ENCODE assay signal across 8 mouse cellular contexts in the genomic region with DNA sequence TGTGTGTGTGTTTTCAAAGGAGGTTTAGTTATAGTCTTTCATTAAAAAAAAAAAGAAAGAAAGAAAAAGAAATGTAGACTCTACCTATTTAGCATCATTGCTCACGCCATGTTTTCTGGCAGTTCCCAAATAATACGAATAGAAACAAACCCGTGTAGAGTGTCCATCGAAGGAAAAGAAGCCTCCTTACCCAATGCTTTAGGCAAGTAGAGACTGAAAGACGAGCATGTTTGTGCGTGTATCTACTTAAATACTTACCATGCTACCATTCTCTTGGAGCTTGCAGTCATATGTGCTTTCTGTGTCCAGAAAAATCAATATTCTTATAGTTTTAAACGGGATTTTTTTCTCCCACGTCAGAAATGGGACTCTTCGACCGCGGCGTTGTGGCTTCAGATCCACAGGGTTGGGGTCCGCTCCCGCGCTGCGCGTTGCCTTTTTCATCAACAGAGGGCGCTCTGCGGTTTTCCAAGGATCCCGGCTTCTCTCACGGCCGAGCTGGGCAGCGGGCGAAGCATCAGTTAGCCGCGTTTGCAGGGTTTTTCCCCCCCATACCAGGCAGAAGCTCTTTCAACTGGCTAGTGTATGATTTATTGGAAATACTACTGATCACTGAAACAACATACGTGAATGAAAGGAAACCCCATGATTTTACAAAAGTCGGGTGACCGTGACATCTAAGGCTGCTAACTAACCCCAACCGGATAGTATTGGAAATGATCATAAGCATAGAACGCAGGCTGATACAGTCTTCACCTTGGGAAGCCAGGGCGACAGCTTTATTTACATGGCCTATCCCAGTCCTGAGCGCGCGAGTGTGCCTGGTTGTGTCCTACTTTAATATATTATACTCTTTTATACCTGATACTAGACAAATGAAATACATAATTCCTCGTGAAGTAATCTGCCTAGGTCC.
DNase-seq lines count a peak whose midpoint lies in the region; ATAC-seq and TF ChIP-seq lines count a peak whose summit lies in the region.

No protein-coding gene starts in this region.

- H3K4me3 ChIP-seq in heart, embryonic 10.5 days: peak overlapping the region; percentile 44
- no peak overlapping the region; the same call in 1 of the 2 replicates for H3K4me3 ChIP-seq in kidney, embryonic 14.5 days (ENCODE audit: low read length)
- peak overlapping the region; percentile 19 for H3K4me3 ChIP-seq in limb, embryonic 14.5 days (replicated peaks; ENCODE audit: low read length)
- H3K4me3 ChIP-seq in midbrain, embryonic 16.5 days (ENCODE audit: low read depth, low read length): peak overlapping the region; percentile 29
- peak overlapping the region; percentile 47 for H3K4me3 ChIP-seq in testis, adult 2 months (ENCODE audit: control insufficient read depth, low read depth, low read length)

- no peak for TF ChIP-seq POLR2A in limb, embryonic 14.5 days (IDR thresholded peaks at IDR 0.05; ENCODE audit: borderline replicate concordance, extremely low read depth, insufficient read depth, insufficient read length)
- TF ChIP-seq POLR2A in testis, adult 2 months (IDR thresholded peaks at IDR 0.05; ENCODE audit: control insufficient read depth, low read depth, low read length): no peak

- peak; percentile 95 for ATAC-seq in kidney, embryonic 14.5 days (ENCODE audit: low FRiP score, low TSS enrichment)
- ATAC-seq in limb, embryonic 14.5 days (ENCODE audit: low FRiP score, low read depth): peak; percentile 88; the same call in 1 of the 2 replicates
- ATAC-seq in midbrain, embryonic 16.5 days: peak; percentile 93

- H3K36me3 ChIP-seq in heart, embryonic 10.5 days: no peaks in the 10 kb centered on the region
- no peaks in the 10 kb centered on the region for H3K36me3 ChIP-seq in kidney, embryonic 14.5 days (ENCODE audit: control insufficient read depth, insufficient read depth, low read length)
- no peaks in the 10 kb centered on the region for H3K36me3 ChIP-seq in limb, embryonic 14.5 days (ENCODE audit: control insufficient read depth, insufficient read depth, low read length)
- H3K36me3 ChIP-seq in midbrain, embryonic 16.5 days (ENCODE audit: control insufficient read depth, insufficient read depth, low read length): no peaks in the 10 kb centered on the region
- H3K36me3 ChIP-seq in testis, adult 2 months (ENCODE audit: control insufficient read depth, insufficient read depth, low read length): no peaks in the 10 kb centered on the region

- peak overlapping the region; percentile 24 for H3K4me2 ChIP-seq in kidney, embryonic 14.5 days (replicated peaks; ENCODE audit: low read depth, low read length)
- H3K4me2 ChIP-seq in limb, embryonic 14.5 days (replicated peaks; ENCODE audit: low read depth, low read length, severe bottlenecking): peak overlapping the region; percentile 41
- peak overlapping the region; percentile 52 for H3K4me2 ChIP-seq in midbrain, embryonic 16.5 days (ENCODE audit: low read length)

- DNase-seq in heart, adult 18-20 months: peak; percentile 9 to 61
- no peak for DNase-seq in heart, postnatal 25 days (ENCODE audit: low spot score)
- DNase-seq in embryo, embryonic 10 days (ENCODE audit: low spot score): peak; percentile 87
- peak; percentile 87 for DNase-seq in heart, embryonic 10.5 days (ENCODE audit: low spot score)
- peak; percentile 73 for DNase-seq in limb, embryonic 14.5 days (ENCODE audit: low spot score)

- H3K4me1 ChIP-seq in heart, embryonic 10.5 days: no peaks in the 10 kb centered on the region
- H3K4me1 ChIP-seq in kidney, embryonic 14.5 days (ENCODE audit: control insufficient read depth, insufficient read depth, low read length): no peaks in the 10 kb centered on the region
- H3K4me1 ChIP-seq in limb, embryonic 14.5 days (ENCODE audit: control insufficient read depth, insufficient read depth, low read length): no peaks in the 10 kb centered on the region; the same call in 1 of the 2 replicates
- H3K4me1 ChIP-seq in midbrain, embryonic 16.5 days (ENCODE audit: control insufficient read depth, insufficient read depth, low read length): peaks cover 6% of the 10 kb centered on the region
- no peaks in the 10 kb centered on the region for H3K4me1 ChIP-seq in testis, adult 2 months (ENCODE audit: control insufficient read depth, insufficient read depth, low read length)

- H3K9me3 ChIP-seq in heart, embryonic 10.5 days: no peaks in the 10 kb centered on the region
- H3K9me3 ChIP-seq in kidney, embryonic 14.5 days (ENCODE audit: control insufficient read depth, low read length): no peaks in the 10 kb centered on the region
- no peaks in the 10 kb centered on the region for H3K9me3 ChIP-seq in limb, embryonic 14.5 days (ENCODE audit: control insufficient read depth, low read length)
- H3K9me3 ChIP-seq in midbrain, embryonic 16.5 days (replicated peaks; ENCODE audit: control insufficient read depth, low read length, poor library complexity, severe bottlenecking): no peaks in the 10 kb centered on the region

- TF ChIP-seq CTCF in testis, adult 2 months (IDR thresholded peaks at IDR 0.05; ENCODE audit: control insufficient read depth, insufficient read depth, insufficient replicate concordance, low read depth, low read length): peak; percentile 81

- intact Hi-C loops in heart, postnatal 25 days (cut with DNase I): loop anchor here (1.0 to 5.0 kb wide), 3 partner anchors 398 to 635 kb away; no protein-coding TSS in a partner anchor

- 11% methylated on average over 36 of the region's 36 CpGs for WGBS in heart, embryonic 10.5 days
- 11% methylated on average over 36 of the region's 36 CpGs for WGBS in kidney, embryonic 14.5 days
- 8% methylated on average over 36 of the region's 36 CpGs for WGBS in limb, embryonic 14.5 days
- 8% methylated on average over 36 of the region's 36 CpGs for WGBS in midbrain, embryonic 16.5 days

- H3K9ac ChIP-seq in kidney, embryonic 14.5 days (ENCODE audit: low read depth, low read length): no peak overlapping the region
- no peak overlapping the region for H3K9ac ChIP-seq in limb, embryonic 14.5 days (ENCODE audit: low read depth, low read length, severe bottlenecking)
- 0 out of 2 replicates have a peak overlapping the region, but pooled peaks have one; percentile 41 for H3K9ac ChIP-seq in midbrain, embryonic 16.5 days (ENCODE audit: low read depth, low read length)

- H3K27me3 ChIP-seq in heart, embryonic 10.5 days (ENCODE audit: insufficient read depth, poor library complexity, severe bottlenecking): peaks cover 19% of the 10 kb centered on the region; the same call in 1 of the 2 replicates
- H3K27me3 ChIP-seq in kidney, embryonic 14.5 days (ENCODE audit: control insufficient read depth, insufficient read depth, low read length): peaks cover 21% of the 10 kb centered on the region
- peaks cover 25% of the 10 kb centered on the region for H3K27me3 ChIP-seq in limb, embryonic 14.5 days (ENCODE audit: control insufficient read depth, insufficient read depth, low read length)
- peaks cover 10% of the 10 kb centered on the region for H3K27me3 ChIP-seq in midbrain, embryonic 16.5 days (ENCODE audit: control insufficient read depth, insufficient read depth, low read depth, low read length)
- 0 out of 2 replicates have a peak, but pooled peaks cover 4% of the 10 kb centered on the region for H3K27me3 ChIP-seq in testis, adult 2 months (ENCODE audit: control insufficient read depth, insufficient read depth, low read length)

- H3K27ac ChIP-seq in heart, embryonic 10.5 days: no peak overlapping the region
- H3K27ac ChIP-seq in kidney, embryonic 14.5 days (ENCODE audit: low read depth, low read length): no peak overlapping the region
- H3K27ac ChIP-seq in limb, embryonic 14.5 days (replicated peaks; ENCODE audit: low read depth, low read length): no peak overlapping the region
- H3K27ac ChIP-seq in midbrain, embryonic 16.5 days (ENCODE audit: low read length): no peak overlapping the region
- no peak overlapping the region for H3K27ac ChIP-seq in testis, adult 2 months (ENCODE audit: control insufficient read depth, insufficient read depth, low read depth, low read length)
